Mouse (Mus musculus): ENCODE measurements around the gene Taf6l. TPM values are rescaled to one million over a fixed set of nuclear protein-coding genes. Genes with fewer than 3 reads are reported as not detected.
"Not testable (repeated sequence)": the region's sequence is repeated elsewhere in the genome, so short reads cannot be mapped to it uniquely, and the experiment has no call there.

The Taf6l gene
- polyA plus RNA-seq, 1 experiment from 2014 or later: 30.5 TPM

DNA sequence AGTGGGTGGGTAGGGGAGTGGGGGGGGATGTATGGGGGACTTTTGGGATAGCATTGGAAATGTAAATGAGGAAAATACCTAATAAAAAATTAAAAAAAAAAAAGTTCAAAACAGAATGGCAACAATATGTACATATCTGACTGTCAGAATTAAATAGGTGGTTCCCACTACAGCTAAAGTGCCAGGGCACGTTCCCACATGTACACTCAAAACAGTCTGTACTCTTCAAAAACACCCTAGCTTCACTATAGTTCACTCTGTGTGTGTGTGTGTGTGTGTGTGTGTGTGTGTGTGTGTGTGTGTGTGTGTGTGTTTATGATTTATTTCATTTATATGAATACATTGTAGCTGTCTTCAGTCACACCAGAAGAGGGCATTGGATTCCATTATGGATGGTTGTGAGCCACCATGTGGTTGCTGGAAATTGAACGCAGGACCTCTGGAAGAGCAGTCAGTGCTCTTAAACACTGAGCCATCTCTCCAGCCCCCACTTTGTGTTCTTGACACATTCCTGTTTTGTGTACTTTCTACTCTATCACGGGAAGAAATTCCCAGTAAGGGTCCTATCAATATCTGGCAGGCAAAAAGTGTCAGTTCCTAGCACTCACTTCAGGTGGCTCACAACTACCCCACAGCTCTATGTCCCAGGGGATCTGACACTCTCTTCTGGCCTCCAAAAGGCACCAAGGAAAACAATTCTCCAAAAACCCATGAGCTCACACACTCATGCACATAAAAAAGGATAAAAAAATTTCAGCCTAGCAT lies 57.7 kb downstream of the Taf6l start:
- H3K27ac ChIP-seq; H3K4me3 ChIP-seq (replicated peaks); H3K27me3 ChIP-seq; H3K4me2 ChIP-seq (replicated peaks); H3K9me3 ChIP-seq; H3K9ac ChIP-seq (replicated peaks); ATAC-seq: not testable (repeated sequence)
- Histone ChIP-seq H3K36me3 (peaks cover 27% of the 10 kb centered on the region), H3K4me1 (replicated peaks) (peaks cover 22% of the 10 kb centered on the region)
- WGBS: 43% methylated on average over 3 of the region's 3 CpGs

DNA sequence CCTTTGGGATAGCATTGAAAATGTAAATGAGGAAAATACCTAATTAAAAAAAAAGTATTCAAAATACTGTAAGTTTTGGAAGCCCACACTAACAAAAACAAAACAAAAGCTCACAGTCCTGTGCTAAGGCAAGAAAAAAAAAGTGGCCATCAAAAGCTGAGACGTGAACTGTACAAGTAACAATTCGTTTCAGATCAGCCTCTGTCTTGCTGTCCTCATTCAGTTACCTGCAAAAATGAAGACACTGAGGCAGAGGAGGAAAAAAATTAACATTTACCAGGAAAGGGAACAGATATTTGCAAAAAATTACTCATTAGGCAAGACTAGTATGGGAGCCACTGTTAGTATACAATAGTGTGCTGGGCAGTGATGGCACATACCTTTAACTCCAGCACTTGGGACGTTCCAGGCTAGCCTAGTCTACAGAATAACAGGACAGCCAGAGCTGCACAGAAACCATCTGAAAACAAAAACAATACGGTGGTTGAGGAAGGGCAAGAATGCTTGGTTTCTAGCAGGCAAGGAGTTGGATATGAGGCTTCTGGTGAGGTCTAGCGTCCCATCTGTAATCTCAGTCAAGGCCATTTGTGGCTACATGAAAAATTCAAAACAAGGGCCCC lies 58.6 kb downstream of the Taf6l start:
- peaks cover 27% of the 10 kb centered on the region for H3K36me3 ChIP-seq
- peaks cover 22% of the 10 kb centered on the region for H3K4me1 ChIP-seq (replicated peaks)
- H3K27ac ChIP-seq: no peak overlapping the region
- WGBS: 22% methylated on average over 5 of the region's 5 CpGs
- ATAC-seq: no peak
- no peak overlapping the region for H3K4me3 ChIP-seq (replicated peaks)
- H3K4me2 ChIP-seq (replicated peaks): no peak overlapping the region
- H3K9me3 ChIP-seq: no peaks in the 10 kb centered on the region
- no peak overlapping the region for H3K9ac ChIP-seq (replicated peaks)
- H3K27me3 ChIP-seq: no peaks in the 10 kb centered on the region

- H3K36me3 ChIP-seq: peaks cover 27% of the 10 kb centered on the region
- no peak overlapping the region for H3K4me3 ChIP-seq (replicated peaks)
- H3K9me3 ChIP-seq: no peaks in the 10 kb centered on the region
- no peak overlapping the region for H3K4me2 ChIP-seq (replicated peaks)
- no peaks in the 10 kb centered on the region for H3K27me3 ChIP-seq
- H3K27ac ChIP-seq: no peak overlapping the region
- peaks cover 29% of the 10 kb centered on the region for H3K4me1 ChIP-seq (replicated peaks)
- no peak for ATAC-seq
- no peak overlapping the region for H3K9ac ChIP-seq (replicated peaks)
- WGBS: 18% methylated on average over 3 of the region's 3 CpGs
Observed at GRCm38 (mm10) chr19:8726609-8727390, 59.4 kb downstream of the Taf6l start.

DNA sequence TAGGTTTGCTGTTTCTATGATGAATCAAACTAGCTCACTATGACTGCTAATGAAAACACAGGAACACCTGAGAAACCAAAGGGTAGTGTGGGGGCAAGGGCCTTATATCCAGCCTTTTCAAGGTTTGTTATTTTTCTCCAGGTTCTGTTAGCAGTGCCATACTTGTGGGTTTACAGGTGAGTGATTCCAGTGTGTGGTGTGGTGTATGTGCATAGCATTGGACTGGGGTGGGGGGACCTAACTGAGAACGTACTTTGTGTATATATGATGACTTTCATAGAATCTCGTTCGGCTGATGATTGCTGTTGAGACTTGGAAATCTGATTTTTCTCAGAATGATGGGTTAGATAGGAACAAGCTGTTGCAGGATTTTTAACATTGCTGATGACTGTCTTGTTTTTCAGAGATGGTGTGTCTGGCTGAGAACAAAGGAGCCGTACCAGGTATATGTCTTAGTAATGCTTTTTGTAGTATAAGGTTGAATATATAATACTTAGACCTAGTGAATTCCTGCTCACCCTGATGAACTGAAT lies 61.1 kb downstream of the Taf6l start:
- peak overlapping the region; percentile 67 for H3K4me2 ChIP-seq (replicated peaks)
- H3K4me3 ChIP-seq (replicated peaks): peak overlapping the region; percentile 71
- ATAC-seq: no peak
- H3K27ac ChIP-seq: no peak overlapping the region
- H3K36me3 ChIP-seq: peaks cover 27% of the 10 kb centered on the region
- peaks cover 38% of the 10 kb centered on the region for H3K4me1 ChIP-seq (replicated peaks)
- H3K9me3 ChIP-seq: no peaks in the 10 kb centered on the region
- peak overlapping the region; percentile 88 for H3K9ac ChIP-seq (replicated peaks)
- no peaks in the 10 kb centered on the region for H3K27me3 ChIP-seq
- 57% methylated on average over 4 of the region's 4 CpGs for WGBS

Small RNA genes within 50 kb of the gene (microRNA-seq; reads per million reads assigned to microRNA genes)
- not detected for gene Mir6992

Other genes starting within 250 kb of the Taf6l start
- gene Slc22a8, start 195.2 kb downstream of the Taf6l start, polyA plus RNA-seq (2015; fragmentation: Nextera tagmentation; extraction: Ambion mirVana): 3.8 and 4.2 TPM in 2 replicates
- gene Slc22a6, start 168.4 kb downstream of the Taf6l start, polyA plus RNA-seq (2015; fragmentation: Nextera tagmentation; extraction: Ambion mirVana): 8.5 and 9.5 TPM in 2 replicates
- gene Chrm1, start 122.6 kb downstream of the Taf6l start, polyA plus RNA-seq (2015; fragmentation: Nextera tagmentation; extraction: Ambion mirVana): 0.31 and 0.58 TPM in 2 replicates
- 151 and 153 TPM in 2 replicates for gene Slc3a2, start 63.0 kb downstream of the Taf6l start, polyA plus RNA-seq (2015; fragmentation: Nextera tagmentation; extraction: Ambion mirVana)
- gene Wdr74, start 50.6 kb downstream of the Taf6l start, polyA plus RNA-seq (2015; fragmentation: Nextera tagmentation; extraction: Ambion mirVana): 89.1 and 93.4 TPM in 2 replicates
- gene 1700092M07Rik, start 45.7 kb downstream of the Taf6l start, polyA plus RNA-seq (2015; fragmentation: Nextera tagmentation; extraction: Ambion mirVana): 2.2 and 2.5 TPM in 2 replicates
- 121 and 127 TPM in 2 replicates for gene Stx5a, start 45.0 kb downstream of the Taf6l start, polyA plus RNA-seq (2015; fragmentation: Nextera tagmentation; extraction: Ambion mirVana)
- 195 and 206 TPM in 2 replicates for gene Nxf1, start 29.3 kb downstream of the Taf6l start, polyA plus RNA-seq (2015; fragmentation: Nextera tagmentation; extraction: Ambion mirVana)
- gene Tmem223, start 15.4 kb downstream of the Taf6l start, polyA plus RNA-seq (2015; fragmentation: Nextera tagmentation; extraction: Ambion mirVana): 264 and 280 TPM in 2 replicates
- 35.8 and 38.1 TPM in 2 replicates for gene Tmem179b, start 11.9 kb downstream of the Taf6l start, polyA plus RNA-seq (2015; fragmentation: Nextera tagmentation; extraction: Ambion mirVana)
- gene Polr2g, start 12.2 kb upstream of the Taf6l start, polyA plus RNA-seq (2015; fragmentation: Nextera tagmentation; extraction: Ambion mirVana): 163 and 164 TPM in 2 replicates
- gene Zbtb3, start 16.1 kb upstream of the Taf6l start, polyA plus RNA-seq (2015; fragmentation: Nextera tagmentation; extraction: Ambion mirVana): 8.1 and 8.3 TPM in 2 replicates
- gene Ttc9c, start 32.9 kb upstream of the Taf6l start, polyA plus RNA-seq (2015; fragmentation: Nextera tagmentation; extraction: Ambion mirVana): 66.1 and 70.3 TPM in 2 replicates
- 6.1 and 6.4 TPM in 2 replicates for gene Hnrnpul2, start 33.6 kb upstream of the Taf6l start, polyA plus RNA-seq (2015; fragmentation: Nextera tagmentation; extraction: Ambion mirVana)
- gene AC129217.1, start 43.4 kb upstream of the Taf6l start, polyA plus RNA-seq (2015; fragmentation: Nextera tagmentation; extraction: Ambion mirVana): not detected in 2 replicates
- gene Bscl2, start 51.0 kb upstream of the Taf6l start, polyA plus RNA-seq (2015; fragmentation: Nextera tagmentation; extraction: Ambion mirVana): 78.9 and 83.7 TPM in 2 replicates
- 310 and 338 TPM in 2 replicates for gene Gng3, start 52.8 kb upstream of the Taf6l start, polyA plus RNA-seq (2015; fragmentation: Nextera tagmentation; extraction: Ambion mirVana)
- gene Lrrn4cl, start 64.4 kb upstream of the Taf6l start, polyA plus RNA-seq (2015; fragmentation: Nextera tagmentation; extraction: Ambion mirVana): 0.23 and 0.62 TPM in 2 replicates
- 167 and 168 TPM in 2 replicates for gene Ubxn1, start 85.1 kb upstream of the Taf6l start, polyA plus RNA-seq (2015; fragmentation: Nextera tagmentation; extraction: Ambion mirVana)
- 66.5 and 71.5 TPM in 2 replicates for gene Uqcc3, start 94.5 kb upstream of the Taf6l start, polyA plus RNA-seq (2015; fragmentation: Nextera tagmentation; extraction: Ambion mirVana)
- gene Lbhd1, start 97.3 kb upstream of the Taf6l start, polyA plus RNA-seq (2015; fragmentation: Nextera tagmentation; extraction: Ambion mirVana): 61.5 and 61.8 TPM in 2 replicates
- gene Gm49403, start 97.5 kb upstream of the Taf6l start, polyA plus RNA-seq (2015; fragmentation: Nextera tagmentation; extraction: Ambion mirVana): not detected in 2 replicates
- gene 1810009A15Rik, start 102.4 kb upstream of the Taf6l start, polyA plus RNA-seq (2015; fragmentation: Nextera tagmentation; extraction: Ambion mirVana): 56.1 and 70.3 TPM in 2 replicates
- 0.54 TPM in 1 of 2 replicates, not detected in the other for gene Gm49416, start 102.5 kb upstream of the Taf6l start, polyA plus RNA-seq (2015; fragmentation: Nextera tagmentation; extraction: Ambion mirVana)
- 34.8 and 38.9 TPM in 2 replicates for gene Ints5, start 106.6 kb upstream of the Taf6l start, polyA plus RNA-seq (2015; fragmentation: Nextera tagmentation; extraction: Ambion mirVana)
- gene Ganab, start 111.7 kb upstream of the Taf6l start, polyA plus RNA-seq (2015; fragmentation: Nextera tagmentation; extraction: Ambion mirVana): 96.8 and 99.8 TPM in 2 replicates
- gene B3gat3, start 134.0 kb upstream of the Taf6l start, polyA plus RNA-seq (2015; fragmentation: Nextera tagmentation; extraction: Ambion mirVana): 82.2 and 89.5 TPM in 2 replicates
- 1.9 and 2.4 TPM in 2 replicates for gene Rom1, start 142.9 kb upstream of the Taf6l start, polyA plus RNA-seq (2015; fragmentation: Nextera tagmentation; extraction: Ambion mirVana)
- 8.7 and 9.2 TPM in 2 replicates for gene Eml3, start 143.1 kb upstream of the Taf6l start, polyA plus RNA-seq (2015; fragmentation: Nextera tagmentation; extraction: Ambion mirVana)
- 149 and 153 TPM in 2 replicates for gene Mta2, start 155.5 kb upstream of the Taf6l start, polyA plus RNA-seq (2015; fragmentation: Nextera tagmentation; extraction: Ambion mirVana)
- 32.4 and 32.6 TPM in 2 replicates for gene Tut1, start 167.4 kb upstream of the Taf6l start, polyA plus RNA-seq (2015; fragmentation: Nextera tagmentation; extraction: Ambion mirVana)
- gene Eef1g, start 180.6 kb upstream of the Taf6l start, polyA plus RNA-seq (2015; fragmentation: Nextera tagmentation; extraction: Ambion mirVana): 334 and 335 TPM in 2 replicates
- gene Ahnak, start 202.9 kb upstream of the Taf6l start, polyA plus RNA-seq (2015; fragmentation: Nextera tagmentation; extraction: Ambion mirVana): 3.7 and 4.9 TPM in 2 replicates

Measured in midbrain, embryonic 13.5 days (tissue).